Mouse (Mus musculus): ENCODE measurements around the gene Nr0b2. TPM values are rescaled to one million over a fixed set of nuclear protein-coding genes. Genes with fewer than 3 reads are reported as not detected.
"Not testable (repeated sequence)": the region's sequence is repeated elsewhere in the genome, so short reads cannot be mapped to it uniquely, and the experiment has no call there.

The Nr0b2 gene
- polyA plus RNA-seq, 1 experiment, result not detected

GRCm38 (mm10) chr4:133511050-133511449 lies 42.1 kb upstream of the Nr0b2 start:
- peaks cover 3% of the 10 kb centered on the region for H3K27me3 ChIP-seq (ENCODE audit: control insufficient read depth, insufficient read depth, insufficient read length)
- no peaks in the 10 kb centered on the region for H3K79me2 ChIP-seq (ENCODE audit: control insufficient read depth, insufficient read depth)
- H3K4me3 ChIP-seq (ENCODE audit: insufficient read depth, poor library complexity, severe bottlenecking), result no peak overlapping the region
- H3K79me3 ChIP-seq (ENCODE audit: low read depth), result no peaks in the 10 kb centered on the region
- TF ChIP-seq MAX (IDR thresholded peaks at IDR 0.05), result no peak
- no peak for TF ChIP-seq CTCF (IDR thresholded peaks at IDR 0.05; ENCODE audit: control insufficient read depth, insufficient read depth, insufficient read length)
- TF ChIP-seq MYOG (IDR thresholded peaks at IDR 0.05; ENCODE audit: control insufficient read depth, extremely low read depth, insufficient read length), result no peak
- TF ChIP-seq CEBPB (IDR thresholded peaks at IDR 0.05; ENCODE audit: low read depth), result no peak
- TF ChIP-seq FOSL1 (IDR thresholded peaks at IDR 0.05; ENCODE audit: insufficient read depth, low read length, poor library complexity, severe bottlenecking), result no peak
- TF ChIP-seq MYOD1 (IDR thresholded peaks at IDR 0.05; ENCODE audit: control insufficient read depth, insufficient read length, low read depth), result no peak
- TF ChIP-seq USF1 (IDR thresholded peaks at IDR 0.05; ENCODE audit: low read depth), result no peak
- no peak overlapping the region for H3ac ChIP-seq (ENCODE audit: control insufficient read depth, insufficient read length, low read depth)
- H3K36me3 ChIP-seq (ENCODE audit: control insufficient read depth, insufficient read depth), result no peaks in the 10 kb centered on the region

- not testable (repeated sequence) for H3K27me3 ChIP-seq (ENCODE audit: control insufficient read depth, insufficient read depth, insufficient read length); H3K79me2 ChIP-seq (ENCODE audit: control insufficient read depth, insufficient read depth); H3K4me3 ChIP-seq (ENCODE audit: insufficient read depth, poor library complexity, severe bottlenecking); H3K79me3 ChIP-seq (ENCODE audit: low read depth); H3ac ChIP-seq (ENCODE audit: control insufficient read depth, insufficient read length, low read depth); H3K36me3 ChIP-seq (ENCODE audit: control insufficient read depth, insufficient read depth)
These were observed 40.7 kb upstream of the Nr0b2 start for GRCm38 (mm10) chr4:133512511-133512910.

- H3K79me3 ChIP-seq (ENCODE audit: low read depth), result no peaks in the 10 kb centered on the region
- peaks cover 8% of the 10 kb centered on the region for H3K27me3 ChIP-seq (ENCODE audit: control insufficient read depth, insufficient read depth, insufficient read length)
- no peak overlapping the region for H3ac ChIP-seq (ENCODE audit: control insufficient read depth, insufficient read length, low read depth)
- no peak overlapping the region for H3K4me3 ChIP-seq (ENCODE audit: insufficient read depth, poor library complexity, severe bottlenecking)
- TF ChIP-seq MYOG (IDR thresholded peaks at IDR 0.05; ENCODE audit: control insufficient read depth, extremely low read depth, insufficient read length) (no peak), USF1 (IDR thresholded peaks at IDR 0.05; ENCODE audit: low read depth) (no peak), CTCF (IDR thresholded peaks at IDR 0.05; ENCODE audit: control insufficient read depth, insufficient read depth, insufficient read length) (peak; percentile 79), MAX (IDR thresholded peaks at IDR 0.05) (no peak), CEBPB (IDR thresholded peaks at IDR 0.05; ENCODE audit: low read depth) (no peak)
- H3K79me2 ChIP-seq (ENCODE audit: control insufficient read depth, insufficient read depth), result no peaks in the 10 kb centered on the region
- no peaks in the 10 kb centered on the region for H3K36me3 ChIP-seq (ENCODE audit: control insufficient read depth, insufficient read depth)
These were observed 40.2 kb upstream of the Nr0b2 start for GRCm38 (mm10) chr4:133512972-133513371.

- Histone ChIP-seq H3K36me3 (ENCODE audit: control insufficient read depth, insufficient read depth) (no peaks in the 10 kb centered on the region), H3K79me3 (ENCODE audit: low read depth) (no peaks in the 10 kb centered on the region), H3K4me3 (ENCODE audit: insufficient read depth, poor library complexity, severe bottlenecking) (no peak within 1 kb of the TSS), H3ac (ENCODE audit: control insufficient read depth, insufficient read length, low read depth) (no peak within 1 kb of the TSS), H3K79me2 (ENCODE audit: control insufficient read depth, insufficient read depth) (no peaks in the 10 kb centered on the region), H3K27me3 (ENCODE audit: control insufficient read depth, insufficient read depth, insufficient read length) (peaks cover 28% of the 10 kb centered on the region)
- no peak for TF ChIP-seq CTCF (IDR thresholded peaks at IDR 0.05; ENCODE audit: control insufficient read depth, insufficient read depth, insufficient read length)
- TF ChIP-seq FOSL1 (IDR thresholded peaks at IDR 0.05; ENCODE audit: insufficient read depth, low read length, poor library complexity, severe bottlenecking), result no peak
These were observed 34.4 kb upstream of the Nr0b2 start, which contains the start of gene Kdf1 for GRCm38 (mm10) chr4:133518601-133519368. Kdf1 (plus strand) TSS chr4:133518963.

DNA sequence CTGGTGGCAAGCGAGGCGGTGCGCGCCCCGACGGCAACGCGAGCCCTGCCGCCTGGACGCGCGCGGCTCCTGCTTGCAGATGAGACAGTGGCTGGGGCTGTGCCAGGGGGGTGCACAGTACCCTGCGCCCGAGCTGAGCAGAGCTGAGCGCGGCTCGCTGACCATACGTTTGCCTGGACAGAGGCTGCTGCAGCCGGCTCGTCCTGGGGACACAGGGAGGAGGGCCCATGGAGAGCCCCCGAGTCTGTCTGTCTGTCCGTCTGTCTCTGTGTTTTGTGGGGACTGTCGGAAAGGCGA lies 33.9 kb upstream of the Nr0b2 start:
- no peak for TF ChIP-seq MYOD1 (IDR thresholded peaks at IDR 0.05; ENCODE audit: control insufficient read depth, insufficient read length, low read depth)
- Histone ChIP-seq H3K79me2 (ENCODE audit: control insufficient read depth, insufficient read depth) (no peaks in the 10 kb centered on the region), H3K36me3 (ENCODE audit: control insufficient read depth, insufficient read depth) (no peaks in the 10 kb centered on the region), H3ac (ENCODE audit: control insufficient read depth, insufficient read length, low read depth) (no peak overlapping the region), H3K79me3 (ENCODE audit: low read depth) (no peaks in the 10 kb centered on the region), H3K4me3 (ENCODE audit: insufficient read depth, poor library complexity, severe bottlenecking) (no peak overlapping the region), H3K27me3 (ENCODE audit: control insufficient read depth, insufficient read depth, insufficient read length) (peaks cover 28% of the 10 kb centered on the region)

- Histone ChIP-seq H3ac (ENCODE audit: control insufficient read depth, insufficient read length, low read depth) (no peak overlapping the region), H3K36me3 (ENCODE audit: control insufficient read depth, insufficient read depth) (no peaks in the 10 kb centered on the region), H3K79me2 (ENCODE audit: control insufficient read depth, insufficient read depth) (no peaks in the 10 kb centered on the region), H3K79me3 (ENCODE audit: low read depth) (no peaks in the 10 kb centered on the region), H3K27me3 (ENCODE audit: control insufficient read depth, insufficient read depth, insufficient read length) (peaks cover 22% of the 10 kb centered on the region), H3K4me3 (ENCODE audit: insufficient read depth, poor library complexity, severe bottlenecking) (no peak overlapping the region)
- TF ChIP-seq MYOD1 (IDR thresholded peaks at IDR 0.05; ENCODE audit: control insufficient read depth, insufficient read length, low read depth) (no peak), CEBPB (IDR thresholded peaks at IDR 0.05; ENCODE audit: low read depth) (no peak), FOSL1 (IDR thresholded peaks at IDR 0.05; ENCODE audit: insufficient read depth, low read length, poor library complexity, severe bottlenecking) (no peak), CTCF (IDR thresholded peaks at IDR 0.05; ENCODE audit: control insufficient read depth, insufficient read depth, insufficient read length) (no peak), MYOG (IDR thresholded peaks at IDR 0.05; ENCODE audit: control insufficient read depth, extremely low read depth, insufficient read length) (no peak), USF1 (IDR thresholded peaks at IDR 0.05; ENCODE audit: low read depth) (no peak), MAX (IDR thresholded peaks at IDR 0.05) (no peak)
These were observed 31.7 kb upstream of the Nr0b2 start for GRCm38 (mm10) chr4:133521502-133521901.

Data from C2C12 (cell line).